Mouse (Mus musculus) forebrain, embryonic 14.5 days (tissue): ENCODE measurements around the gene Cbx5. TPM values are rescaled to one million over a fixed set of nuclear protein-coding genes. Genes with fewer than 3 reads are reported as not detected.
"Not testable (repeated sequence)": the region's sequence is repeated elsewhere in the genome, so short reads cannot be mapped to it uniquely, and the experiment has no call there.

Experiments
- ATAC-seq: fragments of 200-750 bp; cut with Nextera tagmentation; 2 replicates; pipeline ENCODE4 v1.8.0; 2017; ENCODE audit warnings: mild to moderate bottlenecking, moderate library complexity
- DNase-seq: peaks from one replicate; pipeline ENCODE4 v3.0.0-alpha.2; 2015; ENCODE audit warnings: low spot score
- H3K27ac ChIP-seq: fragments of 300-500 bp; sonication (generic); 2 replicates; pipeline ENCODE4 v1.5.1; 2014; ENCODE audit warnings: low read depth, mild to moderate bottlenecking, control low read depth, low read length, moderate library complexity
- H3K27me3 ChIP-seq: fragments of 300-500 bp; sonication (generic); replicated peaks from 2 replicates; pipeline ENCODE4 v1.6.1; 2014; ENCODE audit warnings: low read length, control low read depth, mixed read lengths; ENCODE audit not compliant: control insufficient read depth, insufficient read depth
- H3K36me3 ChIP-seq: fragments of 300-500 bp; sonication (generic); 2 replicates; pipeline ENCODE4 v1.6.1; 2014; ENCODE audit warnings: low read length, control low read depth; ENCODE audit not compliant: control insufficient read depth, insufficient read depth
- H3K4me1 ChIP-seq: fragments of 300-500 bp; sonication (generic); 2 replicates; pipeline ENCODE4 v1.6.1; 2014; ENCODE audit warnings: antibody characterized with exemption, low read length, control low read depth; ENCODE audit not compliant: control insufficient read depth, insufficient read depth
- H3K4me2 ChIP-seq: fragments of 300-500 bp; sonication (generic); 2 replicates; pipeline ENCODE4 v1.6.1; 2014; ENCODE audit warnings: mild to moderate bottlenecking, control low read depth, low read length
- H3K4me3 ChIP-seq: fragments of 300-500 bp; sonication (generic); 2 replicates; pipeline ENCODE4 v1.5.1; 2014; ENCODE audit warnings: low read depth, low read length, control low read depth
- H3K9ac ChIP-seq: fragments of 300-500 bp; sonication (generic); 2 replicates; pipeline ENCODE4 v1.6.1; 2014; ENCODE audit warnings: mild to moderate bottlenecking, low read length, control low read depth, moderate library complexity
- H3K9me3 ChIP-seq: fragments of 300-500 bp; sonication (generic); replicated peaks from 2 replicates; pipeline ENCODE4 v1.6.1; 2016; ENCODE audit warnings: low read length, control low read depth, mixed read lengths; ENCODE audit not compliant: control insufficient read depth
- WGBS: fragments of 180-500 bp; shearing (Covaris S2); extraction: QIAGEN DNeasy Blood & Tissue Kit; methylation state at CpG from one replicate; pipeline ENCODE4 v1.1.7; 2014; 5-methylcytosine and 5-hydroxymethylcytosine counted together
- polyA plus RNA-seq: library from polyadenylated mRNA; unstranded; fragments of >200 nt; fragmentation: Nextera tagmentation; extraction: Ambion mirVana; gene quantifications from 2 replicates; pipeline ENCODE4 v1.2.1, GENCODE M21; 2014

The Cbx5 gene
- polyA plus RNA-seq, 1 experiment from 2014 or later = 154 TPM

DNA sequence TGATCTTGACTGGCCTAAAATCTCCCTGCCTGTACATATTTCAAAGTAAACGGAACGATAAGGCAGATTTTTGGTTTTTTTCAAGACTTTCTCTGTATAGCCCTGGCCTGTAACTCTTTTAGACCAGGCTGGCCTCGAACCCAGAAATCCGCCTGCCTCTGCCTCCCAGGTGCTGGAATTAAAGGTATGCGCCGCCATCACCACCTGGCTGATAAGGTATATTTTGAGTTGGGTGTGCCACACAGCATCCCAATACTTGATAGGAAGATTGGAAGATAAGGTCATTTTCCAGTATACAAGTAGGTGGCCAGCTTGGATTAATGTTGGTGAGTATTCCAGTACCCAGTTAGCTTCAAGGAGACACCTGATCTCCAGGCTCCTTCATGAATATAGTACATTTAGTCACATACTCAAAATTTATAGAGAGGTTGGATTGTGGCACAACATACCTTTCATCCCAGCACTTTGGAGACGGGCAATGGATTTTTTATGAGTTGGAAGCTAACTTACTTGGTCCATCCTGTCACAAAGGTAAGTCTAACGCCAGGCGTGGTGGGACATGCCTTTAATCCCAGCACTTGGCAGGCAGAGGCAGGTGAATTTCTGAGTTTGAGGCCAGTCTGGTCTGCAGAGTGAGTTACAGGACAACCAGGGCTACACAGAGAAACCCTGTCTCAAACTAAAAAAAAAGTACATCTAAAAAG lies 7.6 kb upstream of the Cbx5 start:
- Histone ChIP-seq H3K4me1 (peaks cover 19% of the 10 kb centered on the region), H3K36me3 (peaks cover 68% of the 10 kb centered on the region), H3K9ac (no peak overlapping the region), H3K9me3 (no peaks in the 10 kb centered on the region), H3K4me3 (no peak overlapping the region), H3K4me2 (no peak overlapping the region), H3K27me3 (no peaks in the 10 kb centered on the region), H3K27ac (no peak overlapping the region)
- no peak for ATAC-seq
- no peak for DNase-seq
- WGBS = 91% methylated on average over 9 of the region's 9 CpGs

DNA sequence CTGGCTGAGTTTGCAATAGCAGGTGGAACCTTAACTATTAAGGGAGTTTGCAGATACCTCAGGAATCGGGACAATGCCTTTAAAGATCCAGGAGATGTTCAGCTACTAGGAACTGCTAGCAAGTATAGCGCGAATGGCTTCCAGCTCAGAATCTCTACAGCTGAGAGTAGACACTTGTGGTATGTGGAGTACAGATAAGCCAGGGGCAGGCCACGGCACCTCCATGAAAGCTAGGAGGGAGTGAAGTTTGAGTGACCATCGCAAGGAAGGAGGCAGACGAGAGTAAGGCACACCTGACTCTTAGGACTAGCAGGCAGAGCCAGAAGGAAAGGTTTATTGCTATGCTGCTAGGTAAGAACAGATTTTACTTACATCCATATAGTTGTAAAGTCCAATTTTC lies 6.0 kb upstream of the Cbx5 start:
- H3K4me1 ChIP-seq = peaks cover 21% of the 10 kb centered on the region
- H3K27ac ChIP-seq = no peak overlapping the region
- no peak for DNase-seq
- H3K4me2 ChIP-seq = no peak overlapping the region
- ATAC-seq = no peak
- 84% methylated on average over 6 of the region's 6 CpGs for WGBS
- H3K9ac ChIP-seq = no peak overlapping the region
- H3K36me3 ChIP-seq = peaks cover 81% of the 10 kb centered on the region
- H3K9me3 ChIP-seq = no peaks in the 10 kb centered on the region
- no peak overlapping the region for H3K4me3 ChIP-seq
- no peaks in the 10 kb centered on the region for H3K27me3 ChIP-seq

DNA sequence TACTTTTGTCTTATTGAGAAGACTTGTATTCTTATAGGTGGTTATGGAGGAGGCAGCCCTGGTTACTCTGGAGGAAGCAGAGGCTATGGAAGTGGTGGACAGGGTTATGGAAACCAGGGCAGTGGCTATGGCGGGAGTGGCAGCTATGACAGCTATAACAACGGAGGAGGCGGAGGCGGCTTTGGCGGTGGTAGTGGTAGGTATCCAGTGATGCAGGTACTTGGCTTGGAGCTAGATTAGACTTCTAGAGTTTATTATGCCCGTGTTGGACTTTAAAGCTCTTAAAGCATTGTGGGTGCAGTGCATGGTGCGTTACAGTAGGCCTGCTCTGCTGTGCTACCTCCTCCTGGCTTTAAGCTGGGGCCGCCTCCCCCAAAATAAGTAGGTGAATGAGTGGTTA lies 3.3 kb upstream of the Cbx5 start:
- Histone ChIP-seq H3K9ac (peak overlapping the region; percentile 44; the same call in 1 of the 2 replicates), H3K36me3 (peaks cover 64% of the 10 kb centered on the region), H3K27me3 (no peaks in the 10 kb centered on the region), H3K4me2 (peak overlapping the region; percentile 67), H3K9me3 (no peaks in the 10 kb centered on the region), H3K4me3 (peak overlapping the region; percentile 59), H3K27ac (no peak overlapping the region), H3K4me1 (peaks cover 24% of the 10 kb centered on the region)
- ATAC-seq (no peak), DNase-seq (no peak)
- 66% methylated on average over 8 of the region's 8 CpGs for WGBS

GRCm38 (mm10) chr15:103241071-103242018 lies 1.7 kb upstream of the Cbx5 start:
- ATAC-seq, DNase-seq, H3K9me3 ChIP-seq, H3K27me3 ChIP-seq: not testable (repeated sequence)
- H3K36me3 ChIP-seq = peaks cover 48% of the 10 kb centered on the region
- peak overlapping the region; percentile 92 for H3K27ac ChIP-seq
- H3K4me3 ChIP-seq = peak overlapping the region; percentile 59
- peak overlapping the region; percentile 78 for H3K9ac ChIP-seq
- 12% methylated on average over 12 of the region's 12 CpGs for WGBS
- peaks cover 24% of the 10 kb centered on the region for H3K4me1 ChIP-seq
- peak overlapping the region; percentile 67 for H3K4me2 ChIP-seq

GRCm38 (mm10) chr15:103240160-103241028 lies 778 bp upstream of the Cbx5 start, which contains the start of gene Hnrnpa1:
TSS of gene Hnrnpa1 (plus strand) at chr15:103240432.
- DNase-seq (peak; percentile 100), ATAC-seq (peak; percentile 92)
- H3K36me3 ChIP-seq = peaks cover 46% of the 10 kb centered on the region
- H3K9ac ChIP-seq = peak within 1 kb of the TSS; percentile 78
- H3K4me2 ChIP-seq = peak within 1 kb of the TSS; percentile 67
- H3K27me3 ChIP-seq = no peaks in the 10 kb centered on the region
- H3K9me3 ChIP-seq = no peaks in the 10 kb centered on the region
- peak within 1 kb of the TSS; percentile 95 for H3K27ac ChIP-seq
- H3K4me3 ChIP-seq = peak within 1 kb of the TSS; percentile 59
- H3K4me1 ChIP-seq = peaks cover 24% of the 10 kb centered on the region
- under 1% methylated on average over 47 of the region's 47 CpGs for WGBS

- Histone ChIP-seq H3K4me2 (peak overlapping the region; percentile 48), H3K4me1 (peaks cover 21% of the 10 kb centered on the region), H3K9me3 (no peaks in the 10 kb centered on the region), H3K27ac (peak overlapping the region; percentile 95), H3K4me3 (peak overlapping the region; percentile 59), H3K9ac (peak overlapping the region; percentile 64), H3K27me3 (no peaks in the 10 kb centered on the region), H3K36me3 (peaks cover 44% of the 10 kb centered on the region)
- DNase-seq = peak; percentile 99
- WGBS = under 1% methylated on average over 26 of the region's 26 CpGs
- peak; percentile 87 for ATAC-seq
Observed at GRCm38 (mm10) chr15:103239130-103239684, 409 bp downstream of the Cbx5 start.

GRCm38 (mm10) chr15:103237295-103237694 lies 2.3 kb downstream of the Cbx5 start:
- DNase-seq (no peak), ATAC-seq (no peak)
- Histone ChIP-seq H3K9ac (no peak overlapping the region), H3K4me3 (no peak overlapping the region), H3K4me2 (no peak overlapping the region), H3K27me3 (no peaks in the 10 kb centered on the region), H3K9me3 (no peaks in the 10 kb centered on the region), H3K27ac (no peak overlapping the region), H3K36me3 (peaks cover 25% of the 10 kb centered on the region), H3K4me1 (peaks cover 6% of the 10 kb centered on the region)
- 92% methylated on average over 7 of the region's 7 CpGs for WGBS

DNA sequence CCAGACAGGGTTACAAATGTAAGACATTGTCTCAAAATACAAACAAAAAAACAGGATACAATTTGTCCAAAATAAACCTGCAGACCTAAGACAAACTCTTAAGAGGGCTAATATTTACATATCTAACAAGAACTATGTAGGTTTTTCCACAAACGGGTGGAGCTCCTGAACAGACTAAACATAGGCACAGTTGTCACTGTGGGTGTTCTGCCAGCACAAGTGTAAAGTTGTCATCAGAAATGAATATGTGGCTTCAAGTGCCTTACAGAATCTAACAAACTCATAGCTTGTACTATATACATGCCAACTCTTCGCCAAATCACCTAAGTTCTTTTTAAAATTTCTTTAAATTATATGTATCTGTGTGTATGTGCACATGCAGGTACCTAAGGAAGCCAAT lies 6.5 kb downstream of the Cbx5 start:
- H3K9ac ChIP-seq = no peak overlapping the region
- H3K4me2 ChIP-seq = no peak overlapping the region
- H3K36me3 ChIP-seq = peaks cover 11% of the 10 kb centered on the region; the same call in 1 of the 2 replicates
- DNase-seq (no peak), ATAC-seq (no peak)
- no peaks in the 10 kb centered on the region for H3K9me3 ChIP-seq
- H3K4me1 ChIP-seq = no peaks in the 10 kb centered on the region; the same call in 1 of the 2 replicates
- H3K27me3 ChIP-seq = no peaks in the 10 kb centered on the region
- no peak overlapping the region for H3K27ac ChIP-seq
- H3K4me3 ChIP-seq = no peak overlapping the region
- WGBS = 83% methylated on average over 2 of the region's 2 CpGs
